Mouse (Mus musculus) hindbrain, embryonic 13.5 days (tissue): Measurements from ENCODE around the gene Slit2. TPM values are rescaled to one million over a fixed set of nuclear protein-coding genes. Genes with fewer than 3 reads are reported as not detected.
A peak's percentile ranks its signal among the peaks of the same experiment; 100 is the strongest.
"Not testable (repeated sequence)": the region's sequence is repeated elsewhere in the genome, so short reads cannot be mapped to it uniquely, and the experiment has no call there.

Experiments
- ATAC-seq: fragments of 200-750 bp; cut with Nextera tagmentation; 2 replicates; pipeline ENCODE4 v1.8.0; 2017; ENCODE audit warnings: moderate TSS enrichment; ENCODE audit not compliant: low FRiP score
- H3K27ac ChIP-seq: fragments of 300-500 bp; sonication (generic); 2 replicates; pipeline ENCODE4 v1.5.1; 2015; ENCODE audit warnings: inconsistent platforms, mild to moderate bottlenecking, moderate library complexity
- H3K27me3 ChIP-seq: fragments of 300-500 bp; sonication (generic); 2 replicates; pipeline ENCODE4 v1.6.1; 2015; ENCODE audit warnings: mild to moderate bottlenecking, inconsistent platforms
- H3K36me3 ChIP-seq: fragments of 300-500 bp; sonication (generic); 2 replicates; pipeline ENCODE4 v1.6.1; 2015; ENCODE audit warnings: mild to moderate bottlenecking, inconsistent platforms
- H3K4me1 ChIP-seq: fragments of 300-500 bp; sonication (generic); replicated peaks from 2 replicates; pipeline ENCODE4 v1.6.1; 2015; ENCODE audit warnings: inconsistent platforms
- H3K4me2 ChIP-seq: fragments of 300-500 bp; sonication (generic); 2 replicates; pipeline ENCODE4 v1.6.1; 2015; ENCODE audit warnings: inconsistent platforms, mild to moderate bottlenecking, moderate library complexity
- H3K4me3 ChIP-seq: fragments of 300-500 bp; sonication (generic); 2 replicates; pipeline ENCODE4 v1.5.1; 2015; ENCODE audit warnings: mild to moderate bottlenecking, inconsistent platforms
- H3K9ac ChIP-seq: fragments of 300-500 bp; sonication (generic); 2 replicates; pipeline ENCODE4 v1.6.1; 2015; ENCODE audit warnings: mild to moderate bottlenecking, inconsistent platforms
- H3K9me3 ChIP-seq: fragments of 300-500 bp; sonication (generic); 2 replicates; pipeline ENCODE4 v1.6.1; 2016; ENCODE audit warnings: inconsistent platforms
- WGBS: fragments of 180-500 bp; shearing (Covaris S2); methylation state at CpG from one replicate; pipeline ENCODE4 v1.1.7; 2015; 5-methylcytosine and 5-hydroxymethylcytosine counted together
- polyA plus RNA-seq: library from polyadenylated mRNA; unstranded; fragments of >200 nt; fragmentation: Nextera tagmentation; extraction: Ambion mirVana; gene quantifications from 2 replicates; pipeline ENCODE4 v1.2.1, GENCODE M21; 2015

Gene Slit2
- polyA plus RNA-seq, 1 experiment from 2014 or later, result 41.8 TPM

GRCm38 (mm10) chr5:48184358-48184757 is 201.4 kb downstream of the Slit2 start:
- no peak for ATAC-seq
- H3K4me2 ChIP-seq, result no peak overlapping the region
- no peak overlapping the region for H3K9ac ChIP-seq
- no peaks in the 10 kb centered on the region for H3K36me3 ChIP-seq
- H3K4me3 ChIP-seq, result no peak overlapping the region
- WGBS, result 93% methylated on average over 8 of the region's 8 CpGs
- no peaks in the 10 kb centered on the region for H3K9me3 ChIP-seq
- H3K4me1 ChIP-seq, result 0 out of 2 replicates have a peak, but pooled peaks cover 8% of the 10 kb centered on the region
- H3K27me3 ChIP-seq, result no peaks in the 10 kb centered on the region
- H3K27ac ChIP-seq, result no peak overlapping the region

DNA sequence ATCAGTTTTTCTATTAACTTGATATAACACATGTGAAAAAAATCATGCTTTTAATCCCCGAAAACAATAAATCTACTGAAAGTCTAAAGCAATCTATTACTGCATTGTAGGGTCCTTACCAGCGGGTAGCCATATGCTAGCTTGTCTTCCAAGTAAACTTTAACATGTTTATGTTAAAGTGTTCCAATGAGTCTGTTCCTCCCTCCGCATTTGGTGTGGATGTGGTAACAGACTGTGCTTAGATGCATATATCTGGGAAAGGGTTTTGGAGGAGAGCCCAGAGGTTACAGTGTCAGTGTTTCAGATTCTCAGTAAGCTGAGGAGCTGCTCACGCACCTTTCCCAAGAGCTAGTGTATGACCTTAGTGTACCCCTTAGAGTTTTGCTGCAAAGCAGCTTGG is 204.9 kb downstream of the Slit2 start:
- H3K4me1 ChIP-seq, result no peaks in the 10 kb centered on the region
- no peak for ATAC-seq
- no peaks in the 10 kb centered on the region; the same call in 1 of the 2 replicates for H3K36me3 ChIP-seq
- no peak overlapping the region for H3K4me2 ChIP-seq
- H3K4me3 ChIP-seq, result no peak overlapping the region
- no peaks in the 10 kb centered on the region for H3K9me3 ChIP-seq
- H3K9ac ChIP-seq, result no peak overlapping the region
- no peaks in the 10 kb centered on the region for H3K27me3 ChIP-seq
- no peak overlapping the region for H3K27ac ChIP-seq
- 87% methylated on average over 4 of the region's 4 CpGs for WGBS

DNA sequence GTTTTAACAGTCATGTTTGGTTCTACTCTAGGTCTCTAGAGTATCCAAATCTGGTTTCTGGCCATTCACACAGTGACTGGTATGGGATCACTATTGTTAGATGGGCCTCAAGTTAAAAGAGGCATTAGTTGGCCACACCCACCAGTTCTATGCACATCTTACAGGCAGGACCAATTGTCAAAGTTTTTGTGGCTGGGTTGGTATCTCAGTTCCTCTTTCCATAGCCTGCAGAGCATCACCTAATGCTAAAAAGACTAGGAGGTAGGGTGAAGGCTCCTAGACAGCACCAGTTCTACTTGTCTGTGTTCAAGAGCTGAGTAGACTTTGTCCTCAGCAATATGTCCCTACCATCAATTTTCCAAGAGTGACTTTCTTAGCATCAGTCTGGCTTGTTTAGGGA is 216.4 kb downstream of the Slit2 start:
- Histone ChIP-seq H3K4me3 (no peak overlapping the region), H3K27ac (no peak overlapping the region), H3K36me3 (no peaks in the 10 kb centered on the region), H3K9me3 (no peaks in the 10 kb centered on the region), H3K4me2 (no peak overlapping the region), H3K4me1 (no peaks in the 10 kb centered on the region), H3K9ac (no peak overlapping the region), H3K27me3 (no peaks in the 10 kb centered on the region)
- ATAC-seq, result no peak

DNA sequence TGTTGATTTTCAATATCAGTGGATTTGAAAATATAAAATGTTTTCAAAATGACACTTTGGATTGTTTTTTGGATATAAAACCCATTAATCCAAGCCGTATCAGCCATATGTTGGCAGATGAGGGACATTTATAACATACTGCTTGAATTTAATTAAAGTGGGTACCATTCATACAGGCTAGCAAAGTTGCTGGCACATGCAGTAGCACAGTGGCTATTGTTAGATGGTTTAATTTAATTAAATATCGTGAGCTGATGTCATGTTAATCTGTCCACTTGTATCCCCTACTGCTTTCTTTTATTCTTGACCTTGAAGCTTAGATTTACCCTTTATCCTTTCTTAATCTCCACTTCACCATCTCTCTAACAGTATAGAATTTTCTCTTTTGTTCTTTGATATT is 232.3 kb downstream of the Slit2 start:
- H3K36me3 ChIP-seq, result 0 out of 2 replicates have a peak, but pooled peaks cover 4% of the 10 kb centered on the region
- H3K4me2 ChIP-seq, result no peak overlapping the region
- H3K4me1 ChIP-seq, result peaks cover 8% of the 10 kb centered on the region; the same call in 1 of the 2 replicates
- H3K27me3 ChIP-seq, result no peaks in the 10 kb centered on the region
- 50% methylated on average over 2 of the region's 2 CpGs for WGBS
- no peak for ATAC-seq
- H3K4me3 ChIP-seq, result no peak overlapping the region
- H3K27ac ChIP-seq, result no peak overlapping the region
- H3K9ac ChIP-seq, result no peak overlapping the region
- H3K9me3 ChIP-seq, result no peaks in the 10 kb centered on the region

DNA sequence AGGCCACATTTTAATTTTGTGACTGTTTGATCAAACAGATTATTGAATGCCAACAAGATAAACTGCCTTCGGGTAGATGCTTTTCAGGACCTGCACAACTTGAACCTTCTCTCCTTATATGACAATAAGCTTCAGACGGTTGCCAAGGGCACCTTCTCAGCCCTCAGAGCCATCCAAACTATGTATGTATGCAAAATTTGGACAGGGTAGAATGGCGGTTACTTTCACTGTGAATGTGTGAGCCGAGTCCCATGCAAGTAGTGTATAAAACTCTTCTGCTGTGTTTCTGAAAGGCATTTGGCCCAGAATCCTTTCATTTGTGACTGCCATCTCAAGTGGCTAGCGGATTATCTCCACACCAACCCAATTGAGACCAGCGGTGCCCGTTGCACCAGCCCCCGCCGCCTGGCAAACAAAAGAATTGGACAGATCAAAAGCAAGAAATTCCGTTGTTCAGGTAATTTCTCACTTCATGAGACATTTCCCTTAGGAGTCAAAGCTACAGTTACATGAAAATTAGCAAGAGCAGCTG is 236.8 kb downstream of the Slit2 start:
- peaks cover 8% of the 10 kb centered on the region; the same call in 1 of the 2 replicates for H3K4me1 ChIP-seq
- H3K4me2 ChIP-seq, result no peak overlapping the region
- H3K27ac ChIP-seq, result peak overlapping the region; percentile 23; the same call in 1 of the 2 replicates
- H3K9ac ChIP-seq, result no peak overlapping the region
- H3K9me3 ChIP-seq, result no peaks in the 10 kb centered on the region
- H3K27me3 ChIP-seq, result no peaks in the 10 kb centered on the region
- H3K4me3 ChIP-seq, result no peak overlapping the region
- WGBS, result 59% methylated on average over 10 of the region's 10 CpGs
- H3K36me3 ChIP-seq, result 0 out of 2 replicates have a peak, but pooled peaks cover 3% of the 10 kb centered on the region
- ATAC-seq, result no peak

DNA sequence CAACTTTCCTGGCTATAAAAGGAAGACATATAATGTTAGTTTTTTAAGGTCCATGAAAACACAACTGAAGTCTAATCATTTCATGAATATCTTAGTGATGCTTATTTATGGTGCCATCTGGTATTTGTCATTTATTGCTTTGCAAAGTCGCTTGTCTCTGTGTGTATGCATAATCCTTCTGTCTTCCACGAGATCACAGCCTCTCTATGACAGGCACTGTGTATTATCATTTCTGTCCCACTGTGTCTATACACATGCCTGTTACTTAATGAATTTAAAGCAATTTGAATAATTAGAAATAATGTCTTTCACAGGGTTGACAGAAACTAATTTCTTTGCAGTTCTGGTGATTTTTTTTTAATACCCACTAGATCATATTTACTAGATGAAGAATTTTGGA is 242.6 kb downstream of the Slit2 start:
- no peaks in the 10 kb centered on the region for H3K4me1 ChIP-seq
- H3K36me3 ChIP-seq, result peaks cover 10% of the 10 kb centered on the region
- 45% methylated on average over 2 of the region's 2 CpGs for WGBS
- no peaks in the 10 kb centered on the region for H3K9me3 ChIP-seq
- H3K4me3 ChIP-seq, result no peak overlapping the region
- H3K9ac ChIP-seq, result no peak overlapping the region
- no peak for ATAC-seq
- no peak overlapping the region for H3K4me2 ChIP-seq
- no peak overlapping the region for H3K27ac ChIP-seq
- H3K27me3 ChIP-seq, result no peaks in the 10 kb centered on the region

DNA sequence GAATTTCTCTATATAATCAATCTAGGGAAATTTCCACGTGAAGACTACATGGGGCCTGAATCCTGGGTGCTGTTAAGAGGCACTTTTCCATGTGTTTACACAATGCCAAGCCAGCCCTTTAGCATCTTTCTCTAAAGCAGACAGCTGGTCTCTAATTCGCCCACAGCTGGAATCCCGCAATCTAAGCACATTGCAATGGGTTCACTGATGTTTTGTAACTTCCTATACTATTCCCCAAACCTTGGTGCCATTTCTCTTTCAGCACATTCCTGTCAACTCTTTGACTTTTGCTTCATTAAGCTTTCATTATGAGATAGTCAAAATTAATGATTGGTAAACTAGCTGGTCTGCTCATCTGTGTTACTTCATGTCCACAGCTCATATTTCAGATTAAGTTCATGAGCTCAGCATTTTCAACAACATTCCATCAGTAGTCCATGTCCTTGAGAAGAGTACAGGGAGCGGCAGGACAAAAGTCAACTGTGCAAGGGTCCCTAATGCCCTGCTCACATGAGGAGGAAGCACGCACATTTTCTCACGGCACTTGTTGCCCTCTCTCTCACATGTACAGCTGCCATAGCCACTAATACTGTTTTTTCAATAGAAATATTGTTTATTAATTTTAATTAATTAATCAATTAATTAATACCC is 247.6 kb downstream of the Slit2 start:
- Histone ChIP-seq H3K9me3 (no peaks in the 10 kb centered on the region; the same call in 1 of the 2 replicates), H3K4me2 (no peak overlapping the region), H3K36me3 (peaks cover 7% of the 10 kb centered on the region), H3K4me1 (peaks cover 6% of the 10 kb centered on the region; the same call in 1 of the 2 replicates), H3K9ac (no peak overlapping the region), H3K4me3 (no peak overlapping the region), H3K27ac (no peak overlapping the region), H3K27me3 (no peaks in the 10 kb centered on the region)
- peak; percentile 46; the same call in 1 of the 2 replicates for ATAC-seq
- WGBS, result 76% methylated on average over 6 of the region's 6 CpGs

- no peaks in the 10 kb centered on the region for H3K36me3 ChIP-seq
- no peaks in the 10 kb centered on the region for H3K27me3 ChIP-seq
- peaks cover 6% of the 10 kb centered on the region; the same call in 1 of the 2 replicates for H3K4me1 ChIP-seq
- 67% methylated on average over 4 of the region's 4 CpGs for WGBS
- 0 out of 2 replicates have a peak, but pooled peaks have one; percentile 23 for ATAC-seq
- no peak overlapping the region for H3K4me2 ChIP-seq
- H3K9me3 ChIP-seq, result no peaks in the 10 kb centered on the region; the same call in 1 of the 2 replicates
- no peak overlapping the region for H3K4me3 ChIP-seq
- H3K9ac ChIP-seq, result no peak overlapping the region
- H3K27ac ChIP-seq, result peak overlapping the region; percentile 60; the same call in 1 of the 2 replicates
These were observed 251.8 kb downstream of the Slit2 start for GRCm38 (mm10) chr5:48234728-48235127.

- Histone ChIP-seq H3K4me1 (peaks cover 6% of the 10 kb centered on the region; the same call in 1 of the 2 replicates), H3K27ac (peak overlapping the region; percentile 60; the same call in 1 of the 2 replicates), H3K9me3 (no peaks in the 10 kb centered on the region; the same call in 1 of the 2 replicates), H3K27me3 (no peaks in the 10 kb centered on the region), H3K4me2 (no peak overlapping the region), H3K9ac (no peak overlapping the region), H3K4me3 (no peak overlapping the region), H3K36me3 (no peaks in the 10 kb centered on the region)
- no peak for ATAC-seq
- WGBS, result 65% methylated on average over 6 of the region's 6 CpGs
These were observed 252.3 kb downstream of the Slit2 start for GRCm38 (mm10) chr5:48235270-48235669.

DNA sequence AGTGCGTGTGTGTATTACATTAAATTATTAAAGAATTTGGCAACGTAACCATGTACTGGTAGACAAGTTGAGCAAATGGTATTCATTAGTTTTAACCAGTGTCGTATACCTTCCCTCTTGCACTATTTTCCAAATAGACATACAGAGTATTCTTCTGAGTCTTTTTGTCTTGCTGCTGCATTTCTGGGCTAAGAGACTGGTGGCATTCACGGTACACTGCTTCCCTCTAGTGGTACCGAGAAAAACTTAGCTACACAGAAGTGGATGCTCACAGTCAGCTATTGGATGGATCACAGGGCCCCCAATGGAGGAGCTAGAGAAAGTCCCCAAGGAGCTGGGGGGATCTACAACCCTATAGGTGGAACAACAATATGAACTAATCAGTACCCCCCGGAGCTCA is 257.8 kb downstream of the Slit2 start:
- not testable (repeated sequence) for H3K9me3 ChIP-seq, H3K36me3 ChIP-seq, H3K9ac ChIP-seq, H3K27ac ChIP-seq, H3K4me1 ChIP-seq, H3K4me2 ChIP-seq, H3K4me3 ChIP-seq, H3K27me3 ChIP-seq
- WGBS, result 35% methylated on average over 6 of the region's 6 CpGs
- ATAC-seq, result peak; percentile 77

DNA sequence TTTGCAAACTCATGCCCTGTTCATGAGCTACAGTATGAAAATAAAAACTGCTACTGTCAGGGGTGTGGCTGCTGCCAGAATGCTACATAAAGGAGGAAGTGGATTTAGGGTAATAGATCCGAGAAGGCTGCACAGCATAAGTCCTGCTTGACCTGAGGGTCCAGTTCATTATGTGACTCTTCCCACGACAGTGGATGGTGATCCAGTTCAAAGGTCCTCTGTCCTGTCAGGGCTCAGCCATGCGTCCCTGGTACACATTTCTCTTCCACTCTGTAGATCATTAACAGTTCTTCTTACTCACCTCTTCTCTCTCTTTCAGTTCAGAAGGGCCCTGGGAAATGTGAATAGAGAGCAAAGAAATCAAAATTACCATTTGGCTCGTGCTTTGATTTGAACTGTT is 265.4 kb downstream of the Slit2 start:
- H3K4me2 ChIP-seq, result no peak overlapping the region
- H3K4me1 ChIP-seq, result no peaks in the 10 kb centered on the region
- no peak overlapping the region for H3K4me3 ChIP-seq
- H3K27me3 ChIP-seq, result no peaks in the 10 kb centered on the region
- H3K36me3 ChIP-seq, result peaks cover 6% of the 10 kb centered on the region; the same call in 1 of the 2 replicates
- H3K9ac ChIP-seq, result no peak overlapping the region
- ATAC-seq, result no peak
- no peak overlapping the region for H3K27ac ChIP-seq
- WGBS, result 61% methylated on average over 4 of the region's 4 CpGs
- no peaks in the 10 kb centered on the region for H3K9me3 ChIP-seq

GRCm38 (mm10) chr5:48277561-48277960 is 294.6 kb downstream of the Slit2 start:
- Histone ChIP-seq H3K4me2 (no peak overlapping the region), H3K27ac (no peak overlapping the region), H3K36me3 (peaks cover 12% of the 10 kb centered on the region), H3K27me3 (no peaks in the 10 kb centered on the region), H3K9me3 (no peaks in the 10 kb centered on the region), H3K9ac (no peak overlapping the region), H3K4me1 (no peaks in the 10 kb centered on the region), H3K4me3 (no peak overlapping the region)
- 66% methylated on average over 4 of the region's 4 CpGs for WGBS
- peak; percentile 53; the same call in 1 of the 2 replicates for ATAC-seq

GRCm38 (mm10) chr5:48301186-48301585 is 318.2 kb downstream of the Slit2 start:
- ATAC-seq, result no peak
- H3K9me3 ChIP-seq, result no peaks in the 10 kb centered on the region
- no peak overlapping the region for H3K27ac ChIP-seq
- H3K36me3 ChIP-seq, result peaks cover 33% of the 10 kb centered on the region
- no peaks in the 10 kb centered on the region for H3K27me3 ChIP-seq
- H3K9ac ChIP-seq, result no peak overlapping the region
- H3K4me1 ChIP-seq, result no peaks in the 10 kb centered on the region
- H3K4me2 ChIP-seq, result no peak overlapping the region
- H3K4me3 ChIP-seq, result no peak overlapping the region
- 94% methylated on average over 3 of the region's 3 CpGs for WGBS
